Mouse (Mus musculus): ENCODE results near the gene Hoxa11.

GRCm38 (mm10) chr6:52238155-52238545 is 7.5 kb downstream of the Hoxa11 start:
- TF ChIP-seq POLR2A (IDR thresholded peaks at IDR 0.05; ENCODE audit: insufficient read depth, low read length): no peak
- TF ChIP-seq CTCF (IDR thresholded peaks at IDR 0.05; ENCODE audit: low read depth, low read length): no peak

Data from ES-Bruce4 (cell line).